Comparison of ENCODE assay signal across 30 mouse cellular contexts in the genomic region with DNA sequence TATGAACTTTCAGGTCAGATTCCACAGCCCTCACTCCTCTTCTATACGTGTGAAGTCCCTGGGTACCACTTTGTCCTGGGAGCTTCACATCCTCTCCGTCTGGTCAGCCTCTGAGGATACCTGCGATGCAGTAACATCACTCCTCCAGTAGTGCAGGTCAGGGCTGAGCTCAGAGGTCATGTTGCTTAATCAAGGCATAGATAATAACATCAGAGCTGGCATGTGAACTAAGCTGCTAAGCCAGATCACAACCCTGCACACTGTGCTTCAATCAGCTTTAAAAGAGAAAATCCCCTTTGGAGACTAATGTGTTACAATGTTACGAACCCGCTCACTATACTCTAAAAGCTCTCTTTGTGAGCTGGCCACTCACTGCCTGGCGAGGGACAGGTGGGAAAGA. TPM values are rescaled to one million over a fixed set of nuclear protein-coding genes. Genes with fewer than 3 reads are reported as not detected.
DNase-seq lines count a peak whose midpoint lies in the region; ATAC-seq lines count a peak whose summit lies in the region.
"Had no signal": no experiment of that assay in that cellular context is flagged by ENCODE, and none has a peak within 500 bp of the region (broad histone marks: within the 10 kb centered on the region; RNA-seq: fewer than 3 reads in every experiment).

No protein-coding gene starts in this region.

- H3K9ac ChIP-seq in intestine, embryonic 16.5 days (ENCODE audit: low read depth, low read length): no peak overlapping the region
- H3K9ac ChIP-seq in midbrain, embryonic 13.5 days (replicated peaks): no peak overlapping the region
- H3K9ac ChIP-seq: embryonic facial prominence, embryonic 12.5 days; embryonic facial prominence, embryonic 15.5 days; forebrain, postnatal 0 days; heart, embryonic 12.5 days; heart, embryonic 15.5 days; hindbrain, embryonic 13.5 days had no signal

- 57% methylated on average over 6 of the region's 6 CpGs for WGBS in intestine, embryonic 16.5 days
- WGBS in embryonic facial prominence, embryonic 10.5 days: 63% methylated on average over 6 of the region's 6 CpGs
- 38% methylated on average over 6 of the region's 6 CpGs for WGBS in midbrain, embryonic 13.5 days

- peak; percentile 43 for DNase-seq in testis, postnatal 14 days (ENCODE audit: low spot score)
- DNase-seq in testis, postnatal 10 days (ENCODE audit: low spot score): no peak
- DNase-seq in retina, postnatal 1 day: peak; percentile 65
- DNase-seq in yolk sac, embryonic 10.5 days (ENCODE audit: low spot score): peak; percentile 32
- DNase-seq in embryonic facial prominence, embryonic 10.5 days (ENCODE audit: low spot score): no peak
- no peak for DNase-seq in adrenal gland, adult 8-10 months
- DNase-seq: adrenal gland, postnatal 10 days; adrenal gland, postnatal 36 days; cerebellum, adult 18-20 months; cerebellum, adult 9-10 months; cerebellum, postnatal 14 days; forebrain, postnatal 0 days; gastrocnemius, adult 2 months; gastrocnemius, postnatal 25 days; heart, adult 18-20 months; heart, postnatal 10 days; heart, postnatal 36 days had no signal

- H3K27me3 ChIP-seq in intestine, embryonic 16.5 days (replicated peaks; ENCODE audit: control insufficient read depth, insufficient read depth, low read length): no peaks in the 10 kb centered on the region
- H3K27me3 ChIP-seq in embryonic facial prominence, embryonic 10.5 days (replicated peaks; ENCODE audit: low read depth, poor library complexity, severe bottlenecking): no peaks in the 10 kb centered on the region
- H3K27me3 ChIP-seq in midbrain, embryonic 13.5 days: no peaks in the 10 kb centered on the region
- H3K27me3 ChIP-seq: embryonic facial prominence, embryonic 12.5 days; embryonic facial prominence, embryonic 15.5 days; heart, embryonic 12.5 days; heart, embryonic 15.5 days; hindbrain, embryonic 13.5 days had no signal

- H3K36me3 ChIP-seq in intestine, embryonic 16.5 days (ENCODE audit: control insufficient read depth, insufficient read depth, low read length): no peaks in the 10 kb centered on the region
- no peaks in the 10 kb centered on the region for H3K36me3 ChIP-seq in embryonic facial prominence, embryonic 10.5 days (replicated peaks)
- H3K36me3 ChIP-seq in midbrain, embryonic 13.5 days: no peaks in the 10 kb centered on the region
- H3K36me3 ChIP-seq: embryonic facial prominence, embryonic 12.5 days; embryonic facial prominence, embryonic 15.5 days; heart, embryonic 12.5 days; heart, embryonic 15.5 days; hindbrain, embryonic 10.5 days; hindbrain, embryonic 13.5 days had no signal

- no peak overlapping the region for H3K4me2 ChIP-seq in intestine, embryonic 16.5 days (ENCODE audit: low read depth, low read length)
- H3K4me2 ChIP-seq in midbrain, embryonic 13.5 days (replicated peaks): no peak overlapping the region
- H3K4me2 ChIP-seq: embryonic facial prominence, embryonic 12.5 days; embryonic facial prominence, embryonic 15.5 days; heart, embryonic 12.5 days; hindbrain, embryonic 13.5 days had no signal

- H3K9me3 ChIP-seq in intestine, embryonic 16.5 days (ENCODE audit: control insufficient read depth, low read length): no peaks in the 10 kb centered on the region
- H3K9me3 ChIP-seq in embryonic facial prominence, embryonic 10.5 days: no peaks in the 10 kb centered on the region
- no peaks in the 10 kb centered on the region for H3K9me3 ChIP-seq in midbrain, embryonic 13.5 days
- H3K9me3 ChIP-seq: embryonic facial prominence, embryonic 12.5 days; embryonic facial prominence, embryonic 15.5 days; heart, embryonic 15.5 days; hindbrain, embryonic 13.5 days had no signal

- peak overlapping the region; percentile 43; the same call in 1 of the 2 replicates for H3K27ac ChIP-seq in intestine, embryonic 16.5 days (ENCODE audit: low read length)
- H3K27ac ChIP-seq in embryonic facial prominence, embryonic 10.5 days (replicated peaks): no peak overlapping the region
- no peak overlapping the region for H3K27ac ChIP-seq in midbrain, embryonic 13.5 days
- H3K27ac ChIP-seq: embryonic facial prominence, embryonic 12.5 days; embryonic facial prominence, embryonic 15.5 days; heart, embryonic 15.5 days; hindbrain, embryonic 10.5 days; hindbrain, embryonic 13.5 days had no signal

- no peak overlapping the region for H3K4me3 ChIP-seq in intestine, embryonic 16.5 days (ENCODE audit: low read length)
- H3K4me3 ChIP-seq in embryonic facial prominence, embryonic 10.5 days: no peak overlapping the region
- H3K4me3 ChIP-seq in midbrain, embryonic 13.5 days (replicated peaks): no peak overlapping the region
- H3K4me3 ChIP-seq: embryonic facial prominence, embryonic 12.5 days; embryonic facial prominence, embryonic 15.5 days; heart, embryonic 12.5 days; heart, embryonic 15.5 days; hindbrain, embryonic 10.5 days; hindbrain, embryonic 13.5 days had no signal

- H3K4me1 ChIP-seq in intestine, embryonic 16.5 days (ENCODE audit: control insufficient read depth, insufficient read depth, low read length): peaks cover 5% of the 10 kb centered on the region
- H3K4me1 ChIP-seq in embryonic facial prominence, embryonic 10.5 days: no peaks in the 10 kb centered on the region
- H3K4me1 ChIP-seq in midbrain, embryonic 13.5 days (replicated peaks): no peaks in the 10 kb centered on the region
- H3K4me1 ChIP-seq: embryonic facial prominence, embryonic 12.5 days; embryonic facial prominence, embryonic 15.5 days; hindbrain, embryonic 10.5 days; hindbrain, embryonic 13.5 days had no signal

- ATAC-seq in intestine, embryonic 16.5 days: peak; percentile 51
- ATAC-seq in midbrain, embryonic 13.5 days: no peak
- ATAC-seq: activated CD4-positive, CD25-positive, alpha-beta regulatory T cell, adult 4 months; CD4-positive, CD25-positive, alpha-beta regulatory T cell, adult 4 months; forebrain, embryonic 14.5 days; forebrain, postnatal 0 days had no signal

RNA-seq across cellular contexts. Expression of gene Map3k4, which starts 16.5 kb away (rescaled TPM):
- polyA plus RNA-seq in intestine, embryonic 16.5 days (2015; fragmentation: Nextera tagmentation; extraction: Ambion mirVana): 25.6 and 28.3 TPM in 2 replicates
- polyA plus RNA-seq in embryonic facial prominence, embryonic 10.5 days (2016; fragmentation: Nextera tagmentation; extraction: Ambion mirVana): 49.1 and 51.4 TPM in 2 replicates
- 43.8 and 48.5 TPM in 2 replicates for polyA plus RNA-seq in midbrain, embryonic 13.5 days (2015; fragmentation: Nextera tagmentation; extraction: Ambion mirVana)
- 10 to 100 TPM; 25.3 to 39.6 (median 34.3) TPM for total RNA-seq in adrenal gland, adult 8-10 months (2022)

RNA-seq across cellular contexts. Expression of gene Plg, which starts 43.3 kb away (rescaled TPM):
- polyA plus RNA-seq in intestine, embryonic 16.5 days (2015; fragmentation: Nextera tagmentation; extraction: Ambion mirVana): 2.3 and 6.5 TPM in 2 replicates
- polyA plus RNA-seq in embryonic facial prominence, embryonic 10.5 days (2016; fragmentation: Nextera tagmentation; extraction: Ambion mirVana): not detected in 2 replicates
- 0.17 TPM in 1 of 2 replicates, not detected in the other for polyA plus RNA-seq in midbrain, embryonic 13.5 days (2015; fragmentation: Nextera tagmentation; extraction: Ambion mirVana)
- under 1 TPM in 3 of 4 experiments, not detected in 1; 0.21 to 0.78 (median 0.49) TPM for total RNA-seq in adrenal gland, adult 8-10 months (2022)
- total RNA-seq: forebrain, postnatal 0 days; gastrocnemius, adult 2 months; gastrocnemius, postnatal 25 days; heart, adult 18-20 months; heart, postnatal 10 days; heart, postnatal 36 days; MEL had no signal
- polyA plus RNA-seq: activated CD4-positive, CD25-positive, alpha-beta regulatory T cell, adult 4 months; CD4-positive, CD25-positive, alpha-beta regulatory T cell, adult 4 months; embryonic facial prominence, embryonic 15.5 days; forebrain, embryonic 14.5 days; gonadal fat pad, adult 2 months; hindbrain, embryonic 10.5 days; hindbrain, embryonic 13.5 days had no signal

Comparison
In these comparisons a context has a peak if more than half of its experiments do, and no peak if none do; other contexts are left out.
1. DNase-seq: peak in testis, postnatal 14 days (single experiment), retina, postnatal 1 day (single experiment) and yolk sac, embryonic 10.5 days (single experiment); none in testis, postnatal 10 days (single experiment), embryonic facial prominence, embryonic 10.5 days (single experiment) and adrenal gland, adult 8-10 months (single experiment).